Comparison of ENCODE assay signal across 10 mouse cellular contexts in the genomic region with DNA sequence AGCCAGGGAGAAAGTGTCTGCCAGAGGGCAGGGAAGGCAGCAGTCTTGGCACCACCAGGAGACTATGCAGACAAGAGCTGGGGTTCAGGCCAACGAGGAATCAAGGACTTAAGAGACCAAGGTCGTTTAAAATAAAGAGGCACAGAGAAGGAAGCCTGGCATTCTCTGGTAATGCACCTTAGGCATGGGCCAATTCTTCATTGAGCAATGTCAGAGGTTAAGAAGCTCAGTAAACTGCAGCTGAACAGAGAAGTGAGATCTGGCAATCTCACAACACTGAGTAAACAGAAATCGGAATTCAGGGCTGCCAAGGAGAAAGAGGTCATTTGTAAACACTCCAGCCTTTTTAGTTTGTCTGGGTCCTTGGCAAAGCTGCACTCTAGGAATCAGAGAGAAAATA.
DNase-seq lines count a peak whose midpoint lies in the region; ATAC-seq and TF ChIP-seq lines count a peak whose summit lies in the region.
"Had no signal": no experiment of that assay in that cellular context is flagged by ENCODE, and none has a peak within 500 bp of the region (broad histone marks: within the 10 kb centered on the region; RNA-seq: fewer than 3 reads in every experiment).

No protein-coding gene starts in this region.

- no peaks in the 10 kb centered on the region for H3K36me3 ChIP-seq in hindbrain, embryonic 16.5 days (ENCODE audit: control insufficient read depth, insufficient read depth, low read length)
- no peaks in the 10 kb centered on the region for H3K36me3 ChIP-seq in hindbrain, embryonic 10.5 days
- H3K36me3 ChIP-seq in intestine, postnatal 0 days (ENCODE audit: control insufficient read depth, insufficient read depth): no peaks in the 10 kb centered on the region
- H3K36me3 ChIP-seq: embryonic facial prominence, embryonic 13.5 days had no signal

- H3K27ac ChIP-seq in hindbrain, embryonic 16.5 days (ENCODE audit: low read depth, low read length): no peak overlapping the region
- no peak overlapping the region for H3K27ac ChIP-seq in hindbrain, embryonic 10.5 days
- H3K27ac ChIP-seq in intestine, postnatal 0 days (ENCODE audit: low read depth, low read length): no peak overlapping the region
- H3K27ac ChIP-seq: embryonic facial prominence, embryonic 13.5 days; liver, embryonic 14.5 days had no signal

- no peaks in the 10 kb centered on the region for H3K4me1 ChIP-seq in hindbrain, embryonic 16.5 days (ENCODE audit: control insufficient read depth, insufficient read depth, low read depth, low read length)
- no peaks in the 10 kb centered on the region for H3K4me1 ChIP-seq in hindbrain, embryonic 10.5 days (replicated peaks)
- no peaks in the 10 kb centered on the region for H3K4me1 ChIP-seq in intestine, postnatal 0 days (replicated peaks; ENCODE audit: control insufficient read depth, insufficient read depth, low read length)
- H3K4me1 ChIP-seq: embryonic facial prominence, embryonic 13.5 days had no signal

- WGBS in hindbrain, embryonic 16.5 days: 53% methylated on average over 3 of the region's 3 CpGs
- 58% methylated on average over 3 of the region's 3 CpGs for WGBS in hindbrain, embryonic 10.5 days
- WGBS in intestine, postnatal 0 days: 6% methylated on average over 3 of the region's 3 CpGs

- no peak for DNase-seq in hindbrain, embryonic 10.5 days (ENCODE audit: low spot score)
- DNase-seq in adrenal gland, adult (ENCODE audit: inconsistent age in 2 of 2, low spot score in 1 of 2): peak; percentile 27 to 79
- peak; percentile 22 for DNase-seq in cerebellum, adult 9-11 months
- peak; percentile 12 for DNase-seq in kidney, postnatal 10 days
- DNase-seq in lung, postnatal 4 days: peak; percentile 64 to 80
- no peak for DNase-seq in retina, postnatal 1 day

- ATAC-seq in hindbrain, embryonic 16.5 days: peak; percentile 94
- no peak for ATAC-seq in intestine, postnatal 0 days

- no peak overlapping the region for H3K4me3 ChIP-seq in hindbrain, embryonic 16.5 days (ENCODE audit: low read length)
- H3K4me3 ChIP-seq in hindbrain, embryonic 10.5 days: no peak overlapping the region
- no peak overlapping the region for H3K4me3 ChIP-seq in intestine, postnatal 0 days (ENCODE audit: low read depth, low read length)
- H3K4me3 ChIP-seq: embryonic facial prominence, embryonic 13.5 days had no signal

- no peak overlapping the region for H3K9ac ChIP-seq in hindbrain, embryonic 16.5 days (ENCODE audit: low read depth, low read length)
- H3K9ac ChIP-seq in intestine, postnatal 0 days (ENCODE audit: low read depth, low read length): no peak overlapping the region
- H3K9ac ChIP-seq: embryonic facial prominence, embryonic 13.5 days; liver, embryonic 14.5 days had no signal

- TF ChIP-seq CTCF in intestine, postnatal 0 days (IDR thresholded peaks at IDR 0.05; ENCODE audit: low read depth): no peak

- H3K27me3 ChIP-seq in hindbrain, embryonic 16.5 days (replicated peaks; ENCODE audit: control insufficient read depth, insufficient read depth, low read length): no peaks in the 10 kb centered on the region
- H3K27me3 ChIP-seq in hindbrain, embryonic 10.5 days (ENCODE audit: insufficient read depth, poor library complexity, severe bottlenecking): no peaks in the 10 kb centered on the region
- H3K27me3 ChIP-seq in intestine, postnatal 0 days (replicated peaks; ENCODE audit: control insufficient read depth, insufficient read depth, low read length): no peaks in the 10 kb centered on the region
- H3K27me3 ChIP-seq: embryonic facial prominence, embryonic 13.5 days had no signal

- H3K9me3 ChIP-seq in hindbrain, embryonic 16.5 days (ENCODE audit: control insufficient read depth, low read length): no peaks in the 10 kb centered on the region
- H3K9me3 ChIP-seq in hindbrain, embryonic 10.5 days: no peaks in the 10 kb centered on the region
- no peaks in the 10 kb centered on the region for H3K9me3 ChIP-seq in intestine, postnatal 0 days (ENCODE audit: control insufficient read depth)
- H3K9me3 ChIP-seq: embryonic facial prominence, embryonic 13.5 days had no signal

- no peak overlapping the region for H3K4me2 ChIP-seq in hindbrain, embryonic 16.5 days (ENCODE audit: low read length)
- no peak overlapping the region for H3K4me2 ChIP-seq in intestine, postnatal 0 days (replicated peaks; ENCODE audit: low read depth)
- H3K4me2 ChIP-seq: embryonic facial prominence, embryonic 13.5 days had no signal

Comparison
In these comparisons a context has a peak if more than half of its experiments do, and no peak if none do; other contexts are left out.
1. DNase-seq: peak in adrenal gland, adult (2 of 2), cerebellum, adult 9-11 months (single experiment), kidney, postnatal 10 days (single experiment) and lung, postnatal 4 days (2 of 2); none in hindbrain, embryonic 10.5 days (single experiment) and retina, postnatal 1 day (single experiment).